Mouse (Mus musculus): Measurements from ENCODE around the gene Gm3642. TPM values are rescaled to one million over a fixed set of nuclear protein-coding genes. Genes with fewer than 3 reads are reported as not detected.

Gm3642 gene
- polyA plus RNA-seq (2014; fragmentation: Illumina TruSeq; extraction: RNeasy Lipid Tissue Mini Kit (QIAGEN cat#74804); ENCODE audit: low read depth, low replicate concordance), result 7.2 TPM

DNA sequence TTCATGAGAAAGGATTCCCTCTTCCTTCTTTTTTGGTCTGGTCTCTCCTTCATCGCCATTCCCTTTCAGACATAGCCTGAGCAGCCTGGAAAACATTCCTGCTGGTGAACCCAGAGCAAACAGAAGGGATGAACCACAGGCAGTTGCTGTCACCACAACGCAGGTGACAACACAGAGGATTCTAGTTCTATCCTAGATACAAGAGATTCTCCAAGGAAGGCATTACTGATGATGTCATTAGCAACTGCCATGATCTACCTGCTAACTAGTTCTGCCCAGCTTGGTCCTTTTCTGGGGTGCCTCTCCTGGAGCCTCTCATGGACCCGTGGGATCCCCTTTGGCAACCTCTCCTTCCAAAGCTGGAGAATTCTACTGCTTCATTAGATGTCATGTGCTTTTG is at the start of gene Gm3642:
Gene Gm3642 (minus strand): TSS at position 101 of the 400 bp plus-strand sequence.

GRCm38 (mm10) chr14:6889521-6890012 is 49.5 kb upstream of the Gm3642 start, which contains the start of gene Gm3667:
Gm3667 (minus strand) TSS chr14:6889962.

Other genes starting within 250 kb of the Gm3642 start
- 5.4 TPM for gene Gm3629, start 249.7 kb downstream of the Gm3642 start, polyA plus RNA-seq (2014; fragmentation: Illumina TruSeq; extraction: RNeasy Lipid Tissue Mini Kit (QIAGEN cat#74804); ENCODE audit: low read depth, low replicate concordance)
- gene Gm3460, start 217.9 kb downstream of the Gm3642 start, polyA plus RNA-seq (2014; fragmentation: Illumina TruSeq; extraction: RNeasy Lipid Tissue Mini Kit (QIAGEN cat#74804); ENCODE audit: low read depth, low replicate concordance), result 178 TPM
- 31.9 TPM for gene Gm10251, start 156.1 kb downstream of the Gm3642 start, polyA plus RNA-seq (2014; fragmentation: Illumina TruSeq; extraction: RNeasy Lipid Tissue Mini Kit (QIAGEN cat#74804); ENCODE audit: low read depth, low replicate concordance)
- 0.25 TPM for gene Gm8050, start 120.1 kb downstream of the Gm3642 start, polyA plus RNA-seq (2014; fragmentation: Illumina TruSeq; extraction: RNeasy Lipid Tissue Mini Kit (QIAGEN cat#74804); ENCODE audit: low read depth, low replicate concordance)
- gene Gm3636, start 98.0 kb downstream of the Gm3642 start, polyA plus RNA-seq (2014; fragmentation: Illumina TruSeq; extraction: RNeasy Lipid Tissue Mini Kit (QIAGEN cat#74804); ENCODE audit: low read depth, low replicate concordance), result 6.8 TPM
- 79.0 TPM for gene Gm8362, start 65.9 kb downstream of the Gm3642 start, polyA plus RNA-seq (2014; fragmentation: Illumina TruSeq; extraction: RNeasy Lipid Tissue Mini Kit (QIAGEN cat#74804); ENCODE audit: low read depth, low replicate concordance)
- 2.4 TPM for gene Gm3667, start 49.7 kb upstream of the Gm3642 start, polyA plus RNA-seq (2014; fragmentation: Illumina TruSeq; extraction: RNeasy Lipid Tissue Mini Kit (QIAGEN cat#74804); ENCODE audit: low read depth, low replicate concordance)
- gene Gm6356, start 133.5 kb upstream of the Gm3642 start, polyA plus RNA-seq (2014; fragmentation: Illumina TruSeq; extraction: RNeasy Lipid Tissue Mini Kit (QIAGEN cat#74804); ENCODE audit: low read depth, low replicate concordance), result 5.9 TPM
- 0.18 TPM for gene Gm10406, start 187.1 kb upstream of the Gm3642 start, polyA plus RNA-seq (2014; fragmentation: Illumina TruSeq; extraction: RNeasy Lipid Tissue Mini Kit (QIAGEN cat#74804); ENCODE audit: low read depth, low replicate concordance)
- gene Gm3685, start 204.7 kb upstream of the Gm3642 start, polyA plus RNA-seq (2014; fragmentation: Illumina TruSeq; extraction: RNeasy Lipid Tissue Mini Kit (QIAGEN cat#74804); ENCODE audit: low read depth, low replicate concordance), result 25.4 TPM

Measured in testis, adult 10 weeks (tissue).